Mouse (Mus musculus) embryonic stem cell, embryonic (primary cell): ENCODE data around the gene Dusp27.

Experiments used
- CTCF ChIA-PET, 4 experiments: fragments of 300-600 bp in 2 of 4; fragments of 350-600 bp in 2 of 4; sonication (Branson Sonifier 250); formaldehyde crosslinking; loops; one replicate each; lab custom pipeline; 2022; ENCODE audit warnings: inconsistent platforms in 2 of 4; lab: Charles Lee
- POLR2A ChIA-PET, 4 experiments: fragments of 300-600 bp in 2 of 4; fragments of 350-600 bp in 2 of 4; sonication (Branson Sonifier 250); formaldehyde crosslinking; loops; one replicate each; lab custom pipeline; 2022; ENCODE audit warnings: antibody characterized with exemption in 4 of 4, inconsistent platforms in 1 of 4; lab: Charles Lee

Gene Dusp27

GRCm38 (mm10) chr1:166127719-166128118, at the start of gene Dusp27:
Gene Dusp27 (minus strand): TSS chr1:166127922.
- POLR2A ChIA-PET = interaction anchor here in 3 of 4 experiments (0.6 to 10.5 kb wide), 19 partner anchors 8 to 494 kb away, joined by 3 to 316 read pairs (median 34); partner anchors contain the start of genes Pou2f1 (in 2 of the 3) and Mpzl1 (in 1 of the 3)
- CTCF ChIA-PET = interaction anchor here in 1 of 4 experiments (0.5 to 1.2 kb wide), 2 partner anchors 20 to 191 kb away, joined by 3 read pairs; no protein-coding TSS in a partner anchor

- ChIA-PET POLR2A (no interaction called here), CTCF (no interaction called here)
These were observed 45.9 kb upstream of the Dusp27 start for GRCm38 (mm10) chr1:166173621-166174020.

GRCm38 (mm10) chr1:166172992-166173391, 45.3 kb upstream of the Dusp27 start:
- POLR2A ChIA-PET = no interaction called here

GRCm38 (mm10) chr1:166170852-166171251, 43.1 kb upstream of the Dusp27 start:
- ChIA-PET POLR2A (no interaction called here), CTCF (no interaction called here)

More at GRCm38 (mm10) chr1:166172992-166173391, 45.3 kb upstream of the Dusp27 start:
- CTCF ChIA-PET = no interaction called here

- ChIA-PET CTCF (no interaction called here), POLR2A (interaction anchor here in 1 of 4 experiments (0.6 kb wide), 1 partner anchor 1082 kb away, joined by 4 read pairs; no protein-coding TSS in a partner anchor)
These were observed 42.0 kb upstream of the Dusp27 start for GRCm38 (mm10) chr1:166169713-166170112.

GRCm38 (mm10) chr1:166168017-166168416, 40.3 kb upstream of the Dusp27 start:
- ChIA-PET CTCF (interaction anchor here in 1 of 4 experiments (0.6 kb wide), 1 partner anchor 151 kb away, joined by 3 read pairs; no protein-coding TSS in a partner anchor), POLR2A (interaction anchor here in 1 of 4 experiments (0.6 kb wide), 1 partner anchor 343 kb away, joined by 3 read pairs; no protein-coding TSS in a partner anchor)

GRCm38 (mm10) chr1:166167405-166167804, 39.7 kb upstream of the Dusp27 start:
- CTCF ChIA-PET = interaction anchor here in 3 of 4 experiments (0.6 to 0.7 kb wide), 5 partner anchors 130 to 584 kb away, joined by 3 to 5 read pairs (median 4); no protein-coding TSS in a partner anchor
- POLR2A ChIA-PET = no interaction called here

GRCm38 (mm10) chr1:166165159-166165558, 37.4 kb upstream of the Dusp27 start:
- POLR2A ChIA-PET = interaction anchor here in 1 of 4 experiments (0.7 kb wide), 1 partner anchor 16 kb away, joined by 5 read pairs; no protein-coding TSS in a partner anchor
- CTCF ChIA-PET = interaction anchor here in 1 of 4 experiments (0.7 kb wide), 1 partner anchor 1308 kb away, joined by 4 read pairs; no protein-coding TSS in a partner anchor

GRCm38 (mm10) chr1:166164580-166164979, 36.9 kb upstream of the Dusp27 start:
- ChIA-PET POLR2A (no interaction called here), CTCF (no interaction called here)

GRCm38 (mm10) chr1:166160569-166161445, 33.1 kb upstream of the Dusp27 start:
- CTCF ChIA-PET = interaction anchor here (0.6 to 3.5 kb wide), 13 partner anchors 21 to 381 kb away, joined by 3 to 27 read pairs (median 4); no protein-coding TSS in a partner anchor
- POLR2A ChIA-PET = interaction anchor here in 2 of 4 experiments (0.7 to 1.3 kb wide), 4 partner anchors 153 to 199 kb away, joined by 3 to 4 read pairs (median 4); no protein-coding TSS in a partner anchor

- CTCF ChIA-PET = interaction anchor here (0.6 to 3.5 kb wide), 11 partner anchors 66 to 381 kb away, joined by 3 to 27 read pairs (median 5); no protein-coding TSS in a partner anchor
- POLR2A ChIA-PET = interaction anchor here in 3 of 4 experiments (0.7 to 1.3 kb wide), 4 partner anchors 25 to 200 kb away, joined by 3 to 4 read pairs (median 4); no protein-coding TSS in a partner anchor
These were observed 32.4 kb upstream of the Dusp27 start for GRCm38 (mm10) chr1:166160111-166160510.

GRCm38 (mm10) chr1:166158664-166159063, 30.9 kb upstream of the Dusp27 start:
- CTCF ChIA-PET = interaction anchor here in 3 of 4 experiments (0.7 to 3.5 kb wide), 5 partner anchors 160 to 886 kb away, joined by 3 to 24 read pairs (median 7); no protein-coding TSS in a partner anchor
- POLR2A ChIA-PET = interaction anchor here in 3 of 4 experiments (0.6 to 1.7 kb wide), 8 partner anchors 13 to 1533 kb away, joined by 3 to 6 read pairs (median 4); partner anchors contain the start of gene Tada1 (in 1 of the 3)

GRCm38 (mm10) chr1:166157712-166158111, 30.0 kb upstream of the Dusp27 start:
- POLR2A ChIA-PET = interaction anchor here in 3 of 4 experiments (0.6 to 1.7 kb wide), 11 partner anchors 23 to 499 kb away, joined by 3 to 7 read pairs (median 4); partner anchors contain the start of gene Pou2f1 (in 2 of the 3)

GRCm38 (mm10) chr1:166155113-166155494, 27.4 kb upstream of the Dusp27 start:
- ChIA-PET CTCF (interaction anchor here (0.5 to 1.1 kb wide), 7 partner anchors 9 to 510 kb away, joined by 3 to 5 read pairs (median 3); no protein-coding TSS in a partner anchor), POLR2A (interaction anchor here in 3 of 4 experiments (0.6 to 8.5 kb wide), 15 partner anchors 11 to 1577 kb away, joined by 3 to 89 read pairs (median 3); partner anchors contain the start of genes Dusp27 (in 3 of the 3), Pou2f1 (in 2 of the 3) and Creg1 (in 1 of the 3))

More at GRCm38 (mm10) chr1:166157712-166158111, 30.0 kb upstream of the Dusp27 start:
- CTCF ChIA-PET = interaction anchor here in 3 of 4 experiments (0.9 to 2.3 kb wide), 3 partner anchors 155 to 202 kb away, joined by 3 to 7 read pairs (median 3); no protein-coding TSS in a partner anchor

GRCm38 (mm10) chr1:166154162-166155112, 26.7 kb upstream of the Dusp27 start:
- ChIA-PET POLR2A (interaction anchor here (0.6 to 8.5 kb wide), 28 partner anchors 10 to 520 kb away, joined by 3 to 89 read pairs (median 5); partner anchors contain the start of genes Dusp27 (in 3 of the 4), Pou2f1 (in 3 of the 4), Creg1 (in 1 of the 4) and Mpzl1 (in 1 of the 4)), CTCF (interaction anchor here (0.6 to 1.8 kb wide), 37 partner anchors 9 to 869 kb away, joined by 3 to 20 read pairs (median 3); partner anchors contain the start of genes Pou2f1 (in 3 of the 4) and Gpa33 (in 1 of the 4))

- ChIA-PET CTCF (interaction anchor here (0.6 to 1.8 kb wide), 31 partner anchors 10 to 870 kb away, joined by 3 to 20 read pairs (median 4); partner anchors contain the start of genes Pou2f1 (in 3 of the 4) and Gpa33 (in 1 of the 4)), POLR2A (interaction anchor here (0.6 to 8.5 kb wide), 23 partner anchors 9 to 519 kb away, joined by 3 to 89 read pairs (median 6); partner anchors contain the start of genes Pou2f1 (in 3 of the 4), Dusp27 (in 2 of the 4) and Mpzl1 (in 1 of the 4))
These were observed 25.8 kb upstream of the Dusp27 start for GRCm38 (mm10) chr1:166153351-166154120.
